Mouse (Mus musculus) embryonic facial prominence, embryonic 13.5 days (tissue): ENCODE measurements at regions not wholly inside any gene's neighbourhood (a gene's known extent, or its start where the extent isn't known, plus 50 kb on each side); places are given as distances from the start of the nearest gene placed in this dataset.
"Not testable (repeated sequence)": the region's sequence is repeated elsewhere in the genome, so short reads cannot be mapped to it uniquely, and the experiment has no call there.

Experiments
- ATAC-seq: fragments of 200-750 bp; cut with Nextera tagmentation; 2 replicates; pipeline ENCODE4 v1.8.0; 2017; ENCODE audit warnings: low read depth; ENCODE audit not compliant: insufficient number of reproducible peaks, insufficient read depth, low FRiP score, low TSS enrichment
- H3K27ac ChIP-seq: fragments of 300-500 bp; sonication (generic); 2 replicates; pipeline ENCODE4 v1.5.1; 2015; ENCODE audit warnings: moderate library complexity, mild to moderate bottlenecking, inconsistent platforms
- H3K27me3 ChIP-seq: fragments of 300-500 bp; sonication (generic); 2 replicates; pipeline ENCODE4 v1.6.1; 2015; ENCODE audit warnings: mild to moderate bottlenecking, inconsistent platforms
- H3K36me3 ChIP-seq: fragments of 300-500 bp; sonication (generic); 2 replicates; pipeline ENCODE4 v1.6.1; 2015; ENCODE audit warnings: mild to moderate bottlenecking, inconsistent platforms
- H3K4me1 ChIP-seq: fragments of 300-500 bp; sonication (generic); 2 replicates; pipeline ENCODE4 v1.6.1; 2015; ENCODE audit warnings: inconsistent platforms
- H3K4me2 ChIP-seq: fragments of 300-500 bp; sonication (generic); 2 replicates; pipeline ENCODE4 v1.6.1; 2015; ENCODE audit warnings: moderate library complexity, mild to moderate bottlenecking, inconsistent platforms
- H3K4me3 ChIP-seq: fragments of 300-500 bp; sonication (generic); 2 replicates; pipeline ENCODE4 v1.5.1; 2015; ENCODE audit warnings: mild to moderate bottlenecking, inconsistent platforms
- H3K9ac ChIP-seq: fragments of 300-500 bp; sonication (generic); 2 replicates; pipeline ENCODE4 v1.6.1; 2015; ENCODE audit warnings: mild to moderate bottlenecking, inconsistent platforms
- H3K9me3 ChIP-seq: fragments of 300-500 bp; sonication (generic); 2 replicates; pipeline ENCODE4 v1.6.1; 2016; ENCODE audit warnings: inconsistent platforms
- WGBS: fragments of 180-500 bp; shearing (Covaris S2); methylation state at CpG from one replicate; pipeline ENCODE4 v1.1.7; 2015; ENCODE audit warnings: mixed read lengths; 5-methylcytosine and 5-hydroxymethylcytosine counted together

GRCm38 (mm10) chr12:47162624-47163151 is 344.0 kb upstream of the Nova1 start:
- no peaks in the 10 kb centered on the region for H3K27me3 ChIP-seq
- no peaks in the 10 kb centered on the region for H3K36me3 ChIP-seq
- peak overlapping the region; percentile 39 for H3K4me2 ChIP-seq
- no peak overlapping the region for H3K9ac ChIP-seq
- H3K27ac ChIP-seq, result no peak overlapping the region
- peaks cover 15% of the 10 kb centered on the region for H3K4me1 ChIP-seq
- no peaks in the 10 kb centered on the region for H3K9me3 ChIP-seq
- H3K4me3 ChIP-seq, result no peak overlapping the region
- no peak for ATAC-seq
- WGBS, result 7% methylated on average over 6 of the region's 6 CpGs

- Histone ChIP-seq H3K27me3 (no peaks in the 10 kb centered on the region), H3K9me3 (no peaks in the 10 kb centered on the region), H3K36me3 (no peaks in the 10 kb centered on the region), H3K4me3 (no peak overlapping the region), H3K4me2 (no peak overlapping the region), H3K9ac (no peak overlapping the region), H3K4me1 (peaks cover 15% of the 10 kb centered on the region), H3K27ac (no peak overlapping the region)
- 46% methylated on average over 1 of the region's 1 CpGs for WGBS
- no peak for ATAC-seq
Measured at GRCm38 (mm10) chr12:47160626-47161025, 341.9 kb upstream of the Nova1 start.

GRCm38 (mm10) chr12:47155916-47156315 is 337.2 kb upstream of the Nova1 start:
- 29% methylated on average over 3 of the region's 3 CpGs for WGBS
- not testable (repeated sequence) for H3K4me1 ChIP-seq, H3K4me3 ChIP-seq

GRCm38 (mm10) chr12:47140677-47141076 is 321.9 kb upstream of the Nova1 start:
- no peak for ATAC-seq
- 68% methylated on average over 4 of the region's 4 CpGs for WGBS
- no peaks in the 10 kb centered on the region for H3K9me3 ChIP-seq

More at GRCm38 (mm10) chr12:47155916-47156315, 337.2 kb upstream of the Nova1 start:
- not testable (repeated sequence) for H3K36me3 ChIP-seq, ATAC-seq, H3K4me2 ChIP-seq, H3K9ac ChIP-seq, H3K27ac ChIP-seq, H3K9me3 ChIP-seq, H3K27me3 ChIP-seq

GRCm38 (mm10) chr12:47129821-47130220 is 311.1 kb upstream of the Nova1 start:
- no peaks in the 10 kb centered on the region for H3K9me3 ChIP-seq
- WGBS, result 87% methylated on average over 9 of the region's 9 CpGs
- no peak for ATAC-seq

More at GRCm38 (mm10) chr12:47140677-47141076, 321.9 kb upstream of the Nova1 start:
- H3K27ac ChIP-seq, result no peak overlapping the region
- H3K4me1 ChIP-seq, result no peaks in the 10 kb centered on the region
- no peaks in the 10 kb centered on the region for H3K27me3 ChIP-seq
- H3K9ac ChIP-seq, result no peak overlapping the region
- H3K4me2 ChIP-seq, result no peak overlapping the region
- H3K4me3 ChIP-seq, result no peak overlapping the region
- no peaks in the 10 kb centered on the region for H3K36me3 ChIP-seq

GRCm38 (mm10) chr12:47128596-47128995 is 309.9 kb upstream of the Nova1 start:
- Histone ChIP-seq H3K27me3 (no peaks in the 10 kb centered on the region), H3K27ac (no peak overlapping the region), H3K36me3 (no peaks in the 10 kb centered on the region), H3K9me3 (no peaks in the 10 kb centered on the region), H3K9ac (no peak overlapping the region), H3K4me1 (no peaks in the 10 kb centered on the region), H3K4me3 (no peak overlapping the region), H3K4me2 (no peak overlapping the region)
- no peak for ATAC-seq
- 75% methylated on average over 3 of the region's 3 CpGs for WGBS

More at GRCm38 (mm10) chr12:47129821-47130220, 311.1 kb upstream of the Nova1 start:
- no peaks in the 10 kb centered on the region for H3K4me1 ChIP-seq
- H3K4me3 ChIP-seq, result no peak overlapping the region
- H3K27me3 ChIP-seq, result no peaks in the 10 kb centered on the region
- no peak overlapping the region for H3K9ac ChIP-seq
- H3K27ac ChIP-seq, result no peak overlapping the region
- no peaks in the 10 kb centered on the region for H3K36me3 ChIP-seq
- H3K4me2 ChIP-seq, result no peak overlapping the region

- WGBS, result 81% methylated on average over 3 of the region's 3 CpGs
- H3K27me3 ChIP-seq, result no peaks in the 10 kb centered on the region
- H3K4me3 ChIP-seq, result no peak overlapping the region
- H3K9me3 ChIP-seq, result no peaks in the 10 kb centered on the region
- no peak overlapping the region for H3K4me2 ChIP-seq
- H3K4me1 ChIP-seq, result no peaks in the 10 kb centered on the region; the same call in 1 of the 2 replicates
- H3K27ac ChIP-seq, result no peak overlapping the region
- no peaks in the 10 kb centered on the region for H3K36me3 ChIP-seq
- no peak for ATAC-seq
- no peak overlapping the region for H3K9ac ChIP-seq
Measured at GRCm38 (mm10) chr12:47121426-47121825, 302.7 kb upstream of the Nova1 start.

- Histone ChIP-seq H3K4me1 (no peaks in the 10 kb centered on the region; the same call in 1 of the 2 replicates), H3K27me3 (no peaks in the 10 kb centered on the region), H3K36me3 (no peaks in the 10 kb centered on the region), H3K9ac (no peak overlapping the region), H3K27ac (no peak overlapping the region), H3K4me2 (no peak overlapping the region), H3K4me3 (no peak overlapping the region), H3K9me3 (no peaks in the 10 kb centered on the region)
- ATAC-seq, result no peak
- 28% methylated on average over 3 of the region's 3 CpGs for WGBS
Measured at GRCm38 (mm10) chr12:47117504-47117903, 298.8 kb upstream of the Nova1 start.

- H3K9ac ChIP-seq, result no peak overlapping the region
- no peak overlapping the region for H3K27ac ChIP-seq
- no peaks in the 10 kb centered on the region for H3K9me3 ChIP-seq
- H3K27me3 ChIP-seq, result no peaks in the 10 kb centered on the region
- no peak overlapping the region for H3K4me2 ChIP-seq
- H3K36me3 ChIP-seq, result no peaks in the 10 kb centered on the region
- H3K4me3 ChIP-seq, result no peak overlapping the region
- H3K4me1 ChIP-seq, result 0 out of 2 replicates have a peak, but pooled peaks cover 3% of the 10 kb centered on the region
- ATAC-seq, result no peak
Measured at GRCm38 (mm10) chr12:47089234-47089633, 270.5 kb upstream of the Nova1 start.

- Histone ChIP-seq H3K27ac (no peak overlapping the region), H3K4me1 (no peaks in the 10 kb centered on the region), H3K36me3 (no peaks in the 10 kb centered on the region), H3K27me3 (no peaks in the 10 kb centered on the region), H3K4me3 (no peak overlapping the region), H3K4me2 (no peak overlapping the region), H3K9me3 (no peaks in the 10 kb centered on the region), H3K9ac (no peak overlapping the region)
- 60% methylated on average over 2 of the region's 2 CpGs for WGBS
- ATAC-seq, result no peak
Measured at GRCm38 (mm10) chr12:47074961-47075360, 256.2 kb upstream of the Nova1 start.

- Histone ChIP-seq H3K4me1 (no peaks in the 10 kb centered on the region), H3K4me2 (no peak overlapping the region), H3K27ac (no peak overlapping the region), H3K36me3 (no peaks in the 10 kb centered on the region), H3K27me3 (no peaks in the 10 kb centered on the region), H3K9me3 (no peaks in the 10 kb centered on the region), H3K9ac (no peak overlapping the region), H3K4me3 (no peak overlapping the region)
- ATAC-seq, result no peak
- 91% methylated on average over 1 of the region's 1 CpGs for WGBS
Measured at GRCm38 (mm10) chr12:47052474-47052873, 233.7 kb upstream of the Nova1 start.

- Histone ChIP-seq H3K9ac (no peak overlapping the region), H3K4me1 (no peaks in the 10 kb centered on the region), H3K27me3 (no peaks in the 10 kb centered on the region), H3K9me3 (no peaks in the 10 kb centered on the region), H3K4me2 (no peak overlapping the region), H3K27ac (no peak overlapping the region), H3K4me3 (no peak overlapping the region), H3K36me3 (no peaks in the 10 kb centered on the region)
- ATAC-seq, result no peak
- WGBS, result 70% methylated on average over 6 of the region's 6 CpGs
Measured at GRCm38 (mm10) chr12:47020810-47021348, 202.2 kb upstream of the Nova1 start.
